Mouse (Mus musculus) bone marrow macrophage, adult 2 months (primary cell): ENCODE data around the gene Cd68. TPM values are rescaled to one million over a fixed set of nuclear protein-coding genes. Genes with fewer than 3 reads are reported as not detected.
"Not testable (repeated sequence)": the region's sequence is repeated elsewhere in the genome, so short reads cannot be mapped to it uniquely, and the experiment has no call there.

Experiments used
- H3K27ac ChIP-seq: 2 replicates; pipeline ENCODE4 v1.5.1; 2012; ENCODE audit warnings: low read depth, low read length; ENCODE audit not compliant: insufficient read depth
- H3K4me1 ChIP-seq: 2 replicates; pipeline ENCODE4 v1.6.1; 2012; ENCODE audit warnings: low read length; ENCODE audit not compliant: control insufficient read depth, insufficient read depth
- H3K4me3 ChIP-seq: 2 replicates; pipeline ENCODE4 v1.5.1; 2012; ENCODE audit warnings: mild to moderate bottlenecking, low read length, moderate library complexity; ENCODE audit not compliant: insufficient read depth
- CTCF ChIP-seq: IDR thresholded peaks from 2 replicates; pipeline ENCODE4 v1.5.1; 2012; ENCODE audit warnings: low read depth, mild to moderate bottlenecking, low read length, moderate library complexity
- POLR2A ChIP-seq: IDR thresholded peaks from 2 replicates; pipeline ENCODE4 v1.6.1; 2012; ENCODE audit warnings: mild to moderate bottlenecking, low read depth, low read length, borderline replicate concordance
- polyA plus RNA-seq: library from polyadenylated mRNA; stranded (reverse); fragments of >200 nt; gene quantifications from 2 replicates; pipeline ENCODE4 v1.2.4, GENCODE M21; 2012; ENCODE audit not compliant: missing spikeins, insufficient read depth, insufficient read length

The Cd68 gene
- polyA plus RNA-seq, 1 experiment, result 1,598 TPM

DNA sequence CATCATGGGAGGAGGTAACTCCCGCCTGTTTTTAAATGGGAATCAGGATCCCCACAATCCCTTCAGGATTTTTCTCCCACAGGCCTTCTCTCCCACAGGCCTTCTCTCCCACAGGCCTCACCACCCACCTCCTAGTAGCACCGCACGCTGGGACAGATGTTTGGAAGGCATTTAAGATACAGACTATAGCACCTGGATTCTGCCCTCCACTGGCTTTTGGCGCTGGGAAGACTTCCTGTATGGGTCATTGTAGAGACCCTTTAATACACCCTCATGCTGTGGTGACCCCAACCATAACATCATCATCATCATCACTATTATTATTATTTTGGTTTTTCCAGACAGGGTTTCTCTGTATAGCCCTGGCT, 41.5 kb upstream of the Cd68 start:
- H3K27ac ChIP-seq, result no peak overlapping the region
- TF ChIP-seq CTCF, result no peak
- no peak for TF ChIP-seq POLR2A
- H3K4me3 ChIP-seq, result no peak overlapping the region
- H3K4me1 ChIP-seq, result no peaks in the 10 kb centered on the region

- no peak overlapping the region for H3K4me3 ChIP-seq
- TF ChIP-seq CTCF (no peak), POLR2A (no peak)
- H3K4me1 ChIP-seq, result no peaks in the 10 kb centered on the region
- H3K27ac ChIP-seq, result no peak overlapping the region
Observed at GRCm38 (mm10) chr11:69706775-69707479, 41.0 kb upstream of the Cd68 start.

DNA sequence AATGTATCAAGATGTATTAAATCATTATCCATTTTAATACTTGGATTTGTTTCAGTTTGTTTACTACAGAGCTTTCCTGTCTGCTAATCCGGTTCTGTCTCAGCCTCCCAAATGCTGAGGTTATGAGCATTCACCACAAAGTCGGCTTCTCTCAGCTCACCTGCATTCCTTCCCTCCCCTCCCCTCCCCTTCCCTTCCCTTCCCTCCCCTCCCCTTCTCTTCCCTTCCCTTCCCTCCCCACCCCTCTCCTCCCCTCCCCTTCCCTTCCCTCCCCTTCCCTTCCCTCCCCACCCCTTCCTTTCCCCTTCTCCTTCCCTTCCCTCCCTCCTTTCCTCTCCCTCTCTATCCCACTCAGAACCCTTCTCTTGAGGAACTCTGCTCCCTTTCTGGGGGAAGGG, 38.7 kb upstream of the Cd68 start:
- H3K27ac ChIP-seq, result no peak overlapping the region
- no peaks in the 10 kb centered on the region for H3K4me1 ChIP-seq
- no peak overlapping the region for H3K4me3 ChIP-seq
- no peak for TF ChIP-seq CTCF
- no peak for TF ChIP-seq POLR2A

- no peak overlapping the region for H3K27ac ChIP-seq
- H3K4me1 ChIP-seq, result no peaks in the 10 kb centered on the region
- H3K4me3 ChIP-seq, result no peak overlapping the region
- TF ChIP-seq POLR2A (no peak), CTCF (no peak)
Observed at GRCm38 (mm10) chr11:69703814-69704612, 38.1 kb upstream of the Cd68 start.

- not testable (repeated sequence) for H3K4me1 ChIP-seq, H3K4me3 ChIP-seq, H3K27ac ChIP-seq
Observed at GRCm38 (mm10) chr11:69703381-69703780, 37.4 kb upstream of the Cd68 start.

- H3K27ac ChIP-seq, H3K4me3 ChIP-seq, H3K4me1 ChIP-seq: not testable (repeated sequence)
Observed at GRCm38 (mm10) chr11:69702886-69703285, 36.9 kb upstream of the Cd68 start.

DNA sequence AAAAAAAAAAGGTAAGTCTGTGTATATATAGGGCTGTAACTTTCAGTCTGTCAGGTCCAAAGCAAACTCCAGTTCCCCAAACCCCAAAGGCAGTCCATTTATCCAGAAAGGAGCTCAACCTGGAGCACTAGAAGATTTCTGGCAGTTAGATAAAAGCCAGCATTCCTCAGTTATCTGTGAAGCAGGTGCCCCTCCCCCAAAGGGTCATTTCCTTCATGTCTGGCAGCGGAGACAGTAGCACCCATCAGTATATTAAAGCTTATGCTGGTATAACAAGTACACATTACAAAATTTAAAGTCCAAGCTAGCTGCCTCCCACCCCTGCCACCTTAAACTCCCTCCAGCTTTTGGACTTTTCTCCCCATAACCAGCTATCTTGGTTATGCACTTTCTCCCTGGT, 33.6 kb upstream of the Cd68 start:
- Histone ChIP-seq H3K4me3 (no peak overlapping the region), H3K4me1 (peaks cover 7% of the 10 kb centered on the region), H3K27ac (no peak overlapping the region)
- no peak for TF ChIP-seq CTCF

GRCm38 (mm10) chr11:69698574-69698973, 32.6 kb upstream of the Cd68 start:
- no peak overlapping the region for H3K4me3 ChIP-seq

DNA sequence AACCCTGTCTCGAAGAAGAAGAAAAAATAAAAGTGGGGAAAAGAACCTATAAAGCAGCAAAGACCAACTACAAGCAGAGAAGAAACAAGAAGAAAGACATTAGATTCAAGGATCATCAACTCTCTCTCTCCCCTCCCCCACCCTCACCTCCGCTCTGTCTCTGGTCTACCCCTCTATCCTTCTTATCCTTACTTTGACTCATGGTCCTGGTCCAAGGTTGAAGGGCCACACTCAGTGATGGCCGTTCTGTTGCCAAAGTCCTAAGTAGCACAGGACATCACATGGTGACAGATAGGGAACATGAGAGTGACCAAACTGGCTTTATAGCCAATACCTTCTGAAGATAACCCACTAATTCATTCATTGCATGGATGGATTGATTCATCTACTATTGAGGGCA, 31.4 kb upstream of the Cd68 start:
- Histone ChIP-seq H3K4me3 (no peak overlapping the region), H3K4me1 (peaks cover 18% of the 10 kb centered on the region), H3K27ac (no peak overlapping the region)
- TF ChIP-seq POLR2A (no peak), CTCF (no peak)

More at GRCm38 (mm10) chr11:69698574-69698973, 32.6 kb upstream of the Cd68 start:
- Histone ChIP-seq H3K27ac (no peak overlapping the region), H3K4me1 (peaks cover 8% of the 10 kb centered on the region)
- TF ChIP-seq POLR2A, result no peak
- no peak for TF ChIP-seq CTCF

GRCm38 (mm10) chr11:69695361-69696181, 29.6 kb upstream of the Cd68 start, which contains the start of the genes Tnfsf12 and Tnfsfm13:
Tnfsf12 (minus strand) TSS chr11:69695849.
Tnfsfm13 (minus strand) TSS chr11:69696098.
- TF ChIP-seq CTCF (no peak), POLR2A (no peak)
- peak within 1 kb of the TSS; percentile 62 for H3K27ac ChIP-seq
- H3K4me1 ChIP-seq, result peaks cover 33% of the 10 kb centered on the region
- peak within 1 kb of the TSS; percentile 30 for H3K4me3 ChIP-seq
